Mouse (Mus musculus) midbrain, embryonic 11.5 days (tissue): ENCODE data around the gene Sbk1. TPM values are rescaled to one million over a fixed set of nuclear protein-coding genes. Genes with fewer than 3 reads are reported as not detected.
"Not testable (repeated sequence)": the region's sequence is repeated elsewhere in the genome, so short reads cannot be mapped to it uniquely, and the experiment has no call there.

Experiments used
- ATAC-seq: fragments of 200-750 bp; cut with Nextera tagmentation; 2 replicates; pipeline ENCODE4 v1.8.0; 2017; ENCODE audit warnings: moderate TSS enrichment, moderate library complexity; ENCODE audit not compliant: low FRiP score
- DNase-seq: peaks from one replicate; pipeline ENCODE4 v3.0.0; 2015; ENCODE audit warnings: low spot score; ENCODE audit errors: missing footprints
- H3K27ac ChIP-seq: fragments of 300-500 bp; sonication (generic); 2 replicates; pipeline ENCODE4 v1.5.1; 2014; ENCODE audit warnings: low read depth, low read length
- H3K27me3 ChIP-seq: fragments of 300-500 bp; sonication (generic); 2 replicates; pipeline ENCODE4 v1.6.1; 2014; ENCODE audit warnings: mild to moderate bottlenecking, low read length, moderate library complexity, mixed read lengths; ENCODE audit not compliant: control insufficient read depth, insufficient read depth
- H3K36me3 ChIP-seq: fragments of 300-500 bp; sonication (generic); 2 replicates; pipeline ENCODE4 v1.6.1; 2014; ENCODE audit warnings: mild to moderate bottlenecking, low read length, moderate library complexity, mixed read lengths; ENCODE audit not compliant: control insufficient read depth, insufficient read depth
- H3K4me1 ChIP-seq: fragments of 300-500 bp; sonication (generic); 2 replicates; pipeline ENCODE4 v1.6.1; 2014; ENCODE audit warnings: low read length; ENCODE audit not compliant: control insufficient read depth, insufficient read depth
- H3K4me2 ChIP-seq: fragments of 300-500 bp; sonication (generic); 2 replicates; pipeline ENCODE4 v1.6.1; 2014; ENCODE audit warnings: mild to moderate bottlenecking, moderate library complexity
- H3K4me3 ChIP-seq: fragments of 300-500 bp; sonication (generic); 2 replicates; pipeline ENCODE4 v1.5.1; 2014; ENCODE audit warnings: low read depth, low read length
- H3K9ac ChIP-seq: fragments of 300-500 bp; sonication (generic); 2 replicates; pipeline ENCODE4 v1.6.1; 2014; ENCODE audit warnings: low read length
- H3K9me3 ChIP-seq: fragments of 300-500 bp; sonication (generic); 2 replicates; pipeline ENCODE4 v1.6.1; 2016; ENCODE audit warnings: low read length; ENCODE audit not compliant: control insufficient read depth
- WGBS: fragments of 180-500 bp; shearing (Covaris S2); extraction: QIAGEN DNeasy Blood & Tissue Kit; methylation state at CpG from one replicate; pipeline ENCODE4 v1.1.7; 2014; 5-methylcytosine and 5-hydroxymethylcytosine counted together
- polyA plus RNA-seq: library from polyadenylated mRNA; unstranded; fragments of >200 nt; fragmentation: Nextera tagmentation; extraction: Ambion mirVana; gene quantifications from 2 replicates; pipeline ENCODE4 v1.2.1, GENCODE M21; 2014

Gene Sbk1
- polyA plus RNA-seq, 1 experiment from 2014 or later, result 162 TPM

DNA sequence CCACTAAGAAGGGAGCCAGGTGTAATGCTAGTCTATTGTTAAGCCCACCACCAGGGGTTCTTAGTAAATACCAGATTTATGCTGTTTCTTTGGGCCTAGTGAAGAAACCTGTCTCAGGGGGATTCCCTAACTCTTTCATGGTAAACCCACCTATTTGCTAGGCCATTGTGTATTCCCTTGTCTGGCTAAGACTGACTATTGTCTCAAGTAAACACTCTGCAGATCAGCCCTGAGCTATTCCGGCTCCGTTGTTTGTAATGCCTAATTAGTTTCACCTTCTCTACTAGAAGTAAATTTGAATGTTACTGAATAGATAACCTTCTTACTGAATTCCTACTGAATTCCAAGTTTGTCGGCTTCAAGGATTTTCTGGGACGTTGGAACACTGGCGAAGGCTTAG lies 29.4 kb downstream of the Sbk1 start:
- not testable (repeated sequence) for H3K9ac ChIP-seq, H3K9me3 ChIP-seq, H3K4me3 ChIP-seq, H3K36me3 ChIP-seq, ATAC-seq, H3K27me3 ChIP-seq, H3K27ac ChIP-seq, H3K4me2 ChIP-seq, H3K4me1 ChIP-seq
- DNase-seq, result peak; percentile 17
- 91% methylated on average over 5 of the region's 5 CpGs for WGBS

DNA sequence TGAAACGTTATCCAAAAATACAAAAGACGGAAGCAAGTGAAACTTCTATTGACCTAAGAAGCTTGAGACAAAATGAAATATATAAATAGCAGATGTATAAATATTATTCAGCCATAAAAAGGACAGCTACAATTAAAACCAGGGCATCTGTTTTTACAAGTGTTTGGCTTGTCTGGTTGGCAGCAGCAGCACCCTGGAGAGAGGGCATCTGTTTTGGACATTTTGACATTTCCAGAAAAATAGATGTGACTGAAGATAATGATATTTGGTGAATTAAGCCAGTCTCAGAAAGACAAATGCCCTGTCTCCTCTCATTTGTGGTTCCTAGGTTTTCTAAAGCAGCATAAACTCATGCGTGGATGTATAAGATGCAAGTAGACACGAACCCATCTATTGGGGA lies 39.4 kb downstream of the Sbk1 start:
- H3K27ac ChIP-seq, result no peak overlapping the region
- H3K9me3 ChIP-seq, result no peaks in the 10 kb centered on the region
- H3K4me1 ChIP-seq, result no peaks in the 10 kb centered on the region
- H3K9ac ChIP-seq, result no peak overlapping the region
- DNase-seq, result no peak
- no peaks in the 10 kb centered on the region for H3K36me3 ChIP-seq
- WGBS, result 89% methylated on average over 4 of the region's 4 CpGs
- H3K4me2 ChIP-seq, result no peak overlapping the region
- no peaks in the 10 kb centered on the region for H3K27me3 ChIP-seq
- H3K4me3 ChIP-seq, result no peak overlapping the region
- ATAC-seq, result no peak

DNA sequence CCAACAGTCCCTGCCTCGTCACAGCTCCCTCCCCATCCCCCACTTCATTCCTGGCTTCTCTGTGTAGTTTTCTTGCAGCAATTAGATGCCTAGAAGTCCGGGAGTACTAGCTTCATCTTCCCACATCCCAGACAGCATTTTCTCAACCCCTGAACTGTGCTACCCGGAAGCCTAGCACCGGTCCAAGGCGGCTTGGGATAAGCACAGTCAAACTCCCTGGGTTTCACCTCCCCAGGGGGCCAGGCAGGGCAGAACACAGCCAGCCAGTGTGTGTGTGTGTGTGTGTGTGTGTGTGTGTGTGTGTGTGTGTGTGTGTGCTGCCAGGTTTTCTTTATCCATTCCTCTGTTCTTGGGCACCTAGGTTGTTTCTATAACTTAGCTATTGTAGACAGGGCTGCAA lies 40.9 kb downstream of the Sbk1 start:
- H3K27me3 ChIP-seq, result no peaks in the 10 kb centered on the region
- H3K27ac ChIP-seq, result no peak overlapping the region
- H3K4me3 ChIP-seq, result no peak overlapping the region
- 57% methylated on average over 5 of the region's 5 CpGs for WGBS
- H3K4me2 ChIP-seq, result no peak overlapping the region
- no peaks in the 10 kb centered on the region for H3K4me1 ChIP-seq
- ATAC-seq (no peak), DNase-seq (no peak)
- H3K36me3 ChIP-seq, result no peaks in the 10 kb centered on the region
- no peak overlapping the region for H3K9ac ChIP-seq
- H3K9me3 ChIP-seq, result no peaks in the 10 kb centered on the region

GRCm38 (mm10) chr7:126314273-126314672 lies 41.9 kb downstream of the Sbk1 start:
- ATAC-seq (no peak), DNase-seq (peak; percentile 57)
- Histone ChIP-seq H3K27me3 (no peaks in the 10 kb centered on the region), H3K9me3 (no peaks in the 10 kb centered on the region), H3K4me2 (no peak overlapping the region), H3K36me3 (no peaks in the 10 kb centered on the region), H3K4me3 (no peak overlapping the region), H3K4me1 (no peaks in the 10 kb centered on the region), H3K27ac (no peak overlapping the region), H3K9ac (no peak overlapping the region)
- 80% methylated on average over 8 of the region's 8 CpGs for WGBS

- no peak for ATAC-seq
- no peaks in the 10 kb centered on the region for H3K36me3 ChIP-seq
- H3K4me2 ChIP-seq, result no peak overlapping the region
- no peak overlapping the region for H3K9ac ChIP-seq
- no peaks in the 10 kb centered on the region for H3K9me3 ChIP-seq
- peak; percentile 98 for DNase-seq
- H3K4me1 ChIP-seq, result no peaks in the 10 kb centered on the region
- H3K27me3 ChIP-seq, result no peaks in the 10 kb centered on the region
- WGBS, result 8% methylated on average over 11 of the region's 11 CpGs
- H3K27ac ChIP-seq, result no peak overlapping the region
- H3K4me3 ChIP-seq, result no peak overlapping the region
Measured at GRCm38 (mm10) chr7:126323729-126324128, 51.3 kb downstream of the Sbk1 start.

- H3K4me2 ChIP-seq, result no peak overlapping the region
- H3K27ac ChIP-seq, result no peak overlapping the region
- WGBS, result 52% methylated on average over 3 of the region's 3 CpGs
- no peaks in the 10 kb centered on the region for H3K27me3 ChIP-seq
- no peak for DNase-seq
- H3K9me3 ChIP-seq, result no peaks in the 10 kb centered on the region
- H3K36me3 ChIP-seq, result no peaks in the 10 kb centered on the region
- no peak for ATAC-seq
- H3K4me1 ChIP-seq, result no peaks in the 10 kb centered on the region
- no peak overlapping the region for H3K4me3 ChIP-seq
- no peak overlapping the region for H3K9ac ChIP-seq
Measured at GRCm38 (mm10) chr7:126324791-126325190, 52.4 kb downstream of the Sbk1 start.

DNA sequence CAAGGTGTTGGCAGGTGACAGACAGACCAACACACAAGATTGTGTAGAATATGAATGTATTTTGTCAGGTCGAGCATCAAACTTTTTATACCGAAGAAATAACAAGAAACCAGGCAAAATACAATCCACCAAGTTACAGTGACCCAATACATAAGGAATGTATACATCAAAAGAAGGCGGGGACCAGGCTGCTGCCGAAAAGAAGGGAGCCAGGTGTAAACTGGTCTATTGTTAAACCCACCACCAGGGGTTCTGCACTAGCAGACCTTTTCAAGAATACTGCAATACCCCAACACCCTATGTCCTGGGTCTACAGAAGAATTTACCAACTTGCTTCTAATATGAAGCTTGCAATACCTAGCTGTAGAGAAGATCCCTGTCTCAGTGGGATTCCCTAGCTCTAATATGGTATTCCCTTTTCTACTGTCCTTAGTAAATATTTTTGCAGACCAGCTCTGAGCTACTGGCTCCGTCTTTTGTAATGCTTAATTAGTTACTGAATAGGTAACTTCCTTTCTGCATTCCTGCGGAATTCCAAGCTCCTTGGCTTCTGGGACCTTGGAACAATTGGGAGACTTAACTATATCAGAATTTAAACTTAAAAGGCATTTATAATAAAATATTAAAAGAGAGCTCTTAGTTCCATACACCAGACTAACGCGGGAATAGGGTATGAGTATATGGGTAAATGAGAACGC lies 53.3 kb downstream of the Sbk1 start:
- H3K9me3 ChIP-seq, H3K4me1 ChIP-seq, H3K27ac ChIP-seq, H3K36me3 ChIP-seq, DNase-seq, H3K4me3 ChIP-seq, H3K4me2 ChIP-seq, ATAC-seq, H3K27me3 ChIP-seq, H3K9ac ChIP-seq: not testable (repeated sequence)
- WGBS, result 21% methylated on average over 9 of the region's 9 CpGs

GRCm38 (mm10) chr7:126328848-126329247 lies 56.4 kb downstream of the Sbk1 start:
- H3K27me3 ChIP-seq, H3K9me3 ChIP-seq, H3K36me3 ChIP-seq, H3K27ac ChIP-seq, H3K4me1 ChIP-seq, H3K4me3 ChIP-seq, H3K4me2 ChIP-seq, DNase-seq, H3K9ac ChIP-seq, ATAC-seq: not testable (repeated sequence)
- 90% methylated on average over 4 of the region's 6 CpGs for WGBS

DNA sequence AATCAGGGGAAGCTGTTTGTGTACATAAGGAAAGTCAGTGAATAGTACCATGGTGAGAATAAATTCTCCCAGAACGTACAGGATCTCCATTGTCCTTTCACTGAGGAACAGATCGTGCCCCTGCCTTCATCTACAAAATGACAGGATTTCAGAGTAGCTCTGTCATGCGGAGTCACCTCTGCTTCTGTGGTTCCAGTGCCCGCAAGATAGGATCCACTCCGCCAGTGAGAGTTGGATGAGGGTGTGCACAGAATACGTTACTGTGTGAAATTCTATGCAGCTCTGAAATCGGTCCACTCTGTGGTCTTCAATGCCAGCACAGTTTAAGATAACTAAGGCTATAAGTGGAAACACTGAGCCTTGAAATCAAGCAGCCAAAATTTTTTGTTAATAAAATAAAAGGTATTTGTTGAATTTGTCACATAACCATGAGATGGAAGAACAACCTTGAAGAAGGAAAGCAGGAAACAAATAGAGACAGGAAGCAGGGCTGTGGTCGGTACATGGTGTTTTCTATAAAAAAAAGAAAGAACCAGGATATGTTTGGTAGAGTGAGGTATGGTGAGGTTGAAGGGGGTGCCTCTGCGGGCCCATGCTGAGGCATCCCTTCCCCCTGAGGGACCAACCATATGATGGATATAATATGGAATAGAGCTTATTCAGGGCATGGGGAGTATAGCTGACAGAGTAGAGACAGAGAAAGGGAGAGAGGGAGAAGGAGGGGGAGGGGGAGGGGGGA lies 57.7 kb downstream of the Sbk1 start:
- no peak overlapping the region for H3K4me3 ChIP-seq
- no peaks in the 10 kb centered on the region for H3K36me3 ChIP-seq
- H3K9ac ChIP-seq, result no peak overlapping the region
- no peaks in the 10 kb centered on the region for H3K27me3 ChIP-seq
- no peak overlapping the region for H3K27ac ChIP-seq
- H3K4me2 ChIP-seq, result no peak overlapping the region
- H3K4me1 ChIP-seq, result no peaks in the 10 kb centered on the region
- WGBS, result 87% methylated on average over 9 of the region's 9 CpGs
- no peaks in the 10 kb centered on the region for H3K9me3 ChIP-seq
- DNase-seq (no peak), ATAC-seq (no peak)
